Mouse (Mus musculus) Patski (cell line): Measurements from ENCODE around the gene Disp2. TPM values are rescaled to one million over a fixed set of nuclear protein-coding genes. Genes with fewer than 3 reads are reported as not detected.
A peak's percentile ranks its signal among the peaks of the same experiment; 100 is the strongest.

Experiments used
- ATAC-seq: fragments of 100-300 bp; one replicate; pipeline ENCODE4 v1.8.0; 2021
- CTCF ChIA-PET: fragments of 350-600 bp; sonication (Branson Sonifier 250); formaldehyde crosslinking; loops from one replicate; lab custom pipeline; 2022; ENCODE audit warnings: inconsistent platforms; lab: Charles Lee
- POLR2A ChIA-PET: fragments of 350-600 bp; sonication (Branson Sonifier 250); formaldehyde crosslinking; loops from one replicate; lab custom pipeline; 2022; ENCODE audit warnings: antibody characterized with exemption, inconsistent platforms; lab: Charles Lee
- DNase-seq: peaks from one replicate; pipeline ENCODE4 v3.0.0-alpha.2; 2011; ENCODE audit warnings: low read depth, low spot score
- H3K27me3 ChIP-seq: fragments of 371-371 bp; one replicate; pipeline ENCODE4 v1.5.1; 2021
- CTCF ChIP-seq: fragments of 100-300 bp; IDR thresholded peaks from one replicate; pipeline ENCODE4 v1.5.1; 2021
- in situ Hi-C: fragments of 300-500 bp; cut with MboI; formaldehyde crosslinking; loops from 3 replicates; pipeline ENCODE4 v1.11.1; 2018; ENCODE audit warnings: low pct_unique_long_range_greater_than_20kb, mixed read lengths
- polyA plus RNA-seq: library from polyadenylated mRNA; unstranded; gene quantifications from one replicate; pipeline ENCODE4 v1.2.3, GENCODE M21; 2021

Disp2 gene
- polyA plus RNA-seq, 1 experiment from 2014 or later: 0.03 TPM

GRCm38 (mm10) chr2:118754143-118754542 is 25.4 kb upstream of the Disp2 start:
- no peak for TF ChIP-seq CTCF
- H3K27me3 ChIP-seq: no peaks in the 10 kb centered on the region
- ChIA-PET POLR2A (interaction anchor here (0.9 kb wide), 1 partner anchor 9 kb away, joined by 4 read pairs; the partner anchor contains the start of gene Inafm2), CTCF (no interaction called here)
- ATAC-seq (no peak), DNase-seq (no peak)
- in situ Hi-C loops: no loop called here

GRCm38 (mm10) chr2:118755407-118755806 is 24.1 kb upstream of the Disp2 start:
- H3K27me3 ChIP-seq: no peaks in the 10 kb centered on the region
- no peak for ATAC-seq
- ChIA-PET POLR2A (no interaction called here), CTCF (no interaction called here)
- in situ Hi-C loops: no loop called here
- no peak for DNase-seq
- TF ChIP-seq CTCF: no peak

- ChIA-PET CTCF (no interaction called here), POLR2A (no interaction called here)
- H3K27me3 ChIP-seq: no peaks in the 10 kb centered on the region
- in situ Hi-C loops: no loop called here
- ATAC-seq: no peak
- DNase-seq: no peak
- TF ChIP-seq CTCF: no peak
These were observed 23.4 kb upstream of the Disp2 start for GRCm38 (mm10) chr2:118756103-118756502.

GRCm38 (mm10) chr2:118759828-118760227 is 19.7 kb upstream of the Disp2 start:
- ATAC-seq (no peak), DNase-seq (no peak)
- no peak for TF ChIP-seq CTCF
- H3K27me3 ChIP-seq: no peaks in the 10 kb centered on the region
- in situ Hi-C loops: loop anchor here (5.0 kb wide), 1 partner anchor 122 kb away; no protein-coding TSS in a partner anchor
- POLR2A ChIA-PET: interaction anchor here (1.2 to 1.9 kb wide), 2 partner anchors 9 to 12 kb away, joined by 4 to 5 read pairs; no protein-coding TSS in a partner anchor
- CTCF ChIA-PET: interaction anchor here (1.0 to 6.0 kb wide), 5 partner anchors 11 to 123 kb away, joined by 3 to 34 read pairs (median 3); no protein-coding TSS in a partner anchor

- TF ChIP-seq CTCF: no peak
- in situ Hi-C loops: loop anchor here (5.0 kb wide), 1 partner anchor 122 kb away; no protein-coding TSS in a partner anchor
- ChIA-PET POLR2A (interaction anchor here (0.8 to 2.4 kb wide), 3 partner anchors 10 to 15 kb away, joined by 3 to 10 read pairs (median 5); no protein-coding TSS in a partner anchor), CTCF (interaction anchor here (0.6 to 6.0 kb wide), 5 partner anchors 12 to 273 kb away, joined by 3 to 34 read pairs (median 3); no protein-coding TSS in a partner anchor)
- H3K27me3 ChIP-seq: no peaks in the 10 kb centered on the region
- no peak for DNase-seq
- peak; percentile 40 for ATAC-seq
These were observed 19.1 kb upstream of the Disp2 start for GRCm38 (mm10) chr2:118760311-118761025.

- ATAC-seq (no peak), DNase-seq (no peak)
- no peak for TF ChIP-seq CTCF
- in situ Hi-C loops: loop anchor here (5.0 kb wide), 1 partner anchor 121 kb away; no protein-coding TSS in a partner anchor
- POLR2A ChIA-PET: interaction anchor here (0.6 to 2.4 kb wide), 5 partner anchors 14 to 101 kb away, joined by 3 to 10 read pairs (median 4); no protein-coding TSS in a partner anchor
- no peaks in the 10 kb centered on the region for H3K27me3 ChIP-seq
- CTCF ChIA-PET: interaction anchor here (1.3 to 6.0 kb wide), 3 partner anchors 13 to 274 kb away, joined by 3 to 34 read pairs (median 3); partner anchors contain the start of gene Inafm2
These were observed 18.2 kb upstream of the Disp2 start for GRCm38 (mm10) chr2:118761358-118761757.

GRCm38 (mm10) chr2:118761906-118762783 is 17.4 kb upstream of the Disp2 start, which contains the start of gene Ccdc9b:
Gene Ccdc9b (minus strand): TSS chr2:118762661.
- ChIA-PET CTCF (interaction anchor here (1.3 to 6.0 kb wide), 4 partner anchors 13 to 275 kb away, joined by 3 to 34 read pairs (median 13); partner anchors contain the start of gene Inafm2), POLR2A (interaction anchor here (0.6 to 2.4 kb wide), 5 partner anchors 13 to 100 kb away, joined by 3 to 10 read pairs (median 4); partner anchors contain the start of gene Knstrn)
- in situ Hi-C loops: loop anchor here (5.0 kb wide), 1 partner anchor 120 kb away; no protein-coding TSS in a partner anchor
- ATAC-seq: peak; percentile 48
- no peak for TF ChIP-seq CTCF
- DNase-seq: no peak
- H3K27me3 ChIP-seq: no peaks in the 10 kb centered on the region

- DNase-seq (no peak), ATAC-seq (no peak)
- ChIA-PET CTCF (interaction anchor here (0.9 to 6.0 kb wide), 5 partner anchors 14 to 120 kb away, joined by 3 to 34 read pairs (median 6); partner anchors contain the start of genes Disp2 and Inafm2), POLR2A (interaction anchor here (1.0 to 1.2 kb wide), 3 partner anchors 13 to 51 kb away, joined by 3 to 4 read pairs (median 3); partner anchors contain the start of genes Inafm2 and Knstrn)
- no peak for TF ChIP-seq CTCF
- in situ Hi-C loops: loop anchor here (5.0 kb wide), 1 partner anchor 120 kb away; no protein-coding TSS in a partner anchor
- no peaks in the 10 kb centered on the region for H3K27me3 ChIP-seq
These were observed 16.8 kb upstream of the Disp2 start for GRCm38 (mm10) chr2:118762784-118763148.

GRCm38 (mm10) chr2:118763469-118763868 is 16.1 kb upstream of the Disp2 start:
- CTCF ChIA-PET: interaction anchor here (0.9 to 3.4 kb wide), 6 partner anchors 16 to 125 kb away, joined by 3 to 23 read pairs (median 4); partner anchors contain the start of gene Disp2
- no peaks in the 10 kb centered on the region for H3K27me3 ChIP-seq
- in situ Hi-C loops: loop anchor here (5.0 kb wide), 1 partner anchor 119 kb away; no protein-coding TSS in a partner anchor
- DNase-seq (no peak), ATAC-seq (no peak)
- POLR2A ChIA-PET: interaction anchor here (0.6 to 1.5 kb wide), 8 partner anchors 14 to 124 kb away, joined by 3 to 7 read pairs (median 3); partner anchors contain the start of genes Disp2, Inafm2 and Knstrn
- no peak for TF ChIP-seq CTCF
